Mouse (Mus musculus): ENCODE results near the gene Syce2. TPM values are rescaled to one million over a fixed set of nuclear protein-coding genes. Genes with fewer than 3 reads are reported as not detected.

Gene Syce2
- 5.5 TPM for total RNA-seq (2023)

DNA sequence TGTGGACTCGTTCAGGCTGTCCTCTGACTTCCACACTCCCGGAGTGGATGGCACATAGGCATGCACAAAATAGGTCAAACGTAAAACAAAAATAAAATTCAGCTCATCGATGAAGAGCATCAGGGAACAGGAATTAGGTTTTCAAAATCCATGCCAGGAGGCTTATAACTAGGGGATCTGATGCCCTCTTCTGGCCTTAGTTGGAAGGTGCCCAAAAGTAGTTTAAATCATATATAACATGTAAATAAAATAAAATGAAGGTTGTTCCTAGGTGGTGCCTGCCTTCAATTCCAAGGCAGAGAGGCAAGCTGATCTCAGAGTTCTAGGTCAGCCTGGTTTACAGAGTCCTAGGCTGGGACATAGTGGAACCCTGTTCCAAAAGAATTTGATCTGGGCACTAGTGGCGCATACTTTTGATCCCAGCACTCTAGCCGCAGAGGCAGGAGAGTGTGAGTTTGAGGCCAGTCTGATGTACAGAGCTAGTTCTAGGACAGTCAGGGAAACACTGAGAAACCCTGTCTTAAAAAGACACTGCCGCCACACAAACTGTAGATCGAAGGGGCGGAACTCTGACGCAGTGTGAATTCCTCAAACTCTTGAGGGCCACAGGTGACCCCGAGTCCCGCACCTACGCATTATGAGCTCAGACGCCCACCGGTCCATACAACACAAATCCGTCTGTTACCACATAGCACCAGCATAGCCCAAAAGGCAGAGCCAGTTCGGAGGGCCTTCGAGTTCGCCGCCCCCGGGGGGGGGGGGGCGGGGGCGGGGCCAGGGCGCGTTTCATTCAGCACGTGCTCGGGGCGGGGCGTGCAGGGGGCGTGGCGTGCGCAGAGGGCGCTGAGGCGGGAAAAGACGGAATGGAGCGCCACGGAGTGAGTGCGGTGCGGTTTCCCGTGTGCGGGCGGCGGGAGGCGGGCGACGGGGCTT is at the start of gene Syce2:
Gene Syce2 (plus strand): TSS at position 736 of the 933 bp plus-strand sequence.

DNA sequence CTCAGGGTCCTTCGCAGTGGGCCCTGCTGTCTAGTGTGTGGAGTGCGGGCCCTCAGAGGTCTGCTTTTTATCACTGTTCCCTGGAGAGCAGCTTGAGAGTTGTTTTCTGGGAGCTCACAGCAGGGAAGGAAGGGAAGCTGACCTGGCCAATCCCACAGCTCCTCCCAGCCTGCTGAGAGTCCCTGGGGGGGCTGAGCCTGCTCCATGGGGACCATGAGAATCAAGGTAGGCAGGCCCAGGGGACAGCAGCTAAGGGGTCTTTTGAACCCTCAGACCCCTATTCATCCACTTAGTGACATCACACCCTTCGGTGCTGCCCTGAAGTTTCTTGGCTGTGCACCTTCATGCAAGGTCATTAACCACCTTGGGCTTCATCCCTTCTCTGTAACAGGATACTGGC is 49.2 kb upstream of the Syce2 start, which contains the start of gene Dand5:
Gene Dand5 (minus strand): TSS at position 101 of the 400 bp plus-strand sequence.

DNA sequence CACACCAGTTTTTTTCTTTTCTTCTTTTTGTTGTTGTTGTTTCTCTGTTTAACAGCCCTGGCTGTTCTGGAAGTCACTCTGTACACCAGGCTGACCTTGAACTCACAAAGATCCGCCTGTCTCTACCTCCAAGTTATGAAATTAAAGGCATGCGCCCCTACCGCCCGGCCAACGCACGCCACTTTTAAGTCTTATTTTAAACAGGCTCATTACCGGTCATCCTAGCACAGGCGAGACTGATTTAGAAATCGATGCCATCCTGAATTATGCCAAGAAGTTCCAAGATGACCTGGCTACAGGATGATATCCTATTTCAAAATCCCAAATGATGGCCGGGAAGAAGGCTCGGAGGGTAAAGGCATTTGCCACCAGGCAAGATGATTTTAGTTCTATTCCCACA is 40.4 kb upstream of the Syce2 start, which contains the start of gene Gadd45gip1:
Gene Gadd45gip1 (plus strand): TSS at position 33 of the 400 bp plus-strand sequence.

DNA sequence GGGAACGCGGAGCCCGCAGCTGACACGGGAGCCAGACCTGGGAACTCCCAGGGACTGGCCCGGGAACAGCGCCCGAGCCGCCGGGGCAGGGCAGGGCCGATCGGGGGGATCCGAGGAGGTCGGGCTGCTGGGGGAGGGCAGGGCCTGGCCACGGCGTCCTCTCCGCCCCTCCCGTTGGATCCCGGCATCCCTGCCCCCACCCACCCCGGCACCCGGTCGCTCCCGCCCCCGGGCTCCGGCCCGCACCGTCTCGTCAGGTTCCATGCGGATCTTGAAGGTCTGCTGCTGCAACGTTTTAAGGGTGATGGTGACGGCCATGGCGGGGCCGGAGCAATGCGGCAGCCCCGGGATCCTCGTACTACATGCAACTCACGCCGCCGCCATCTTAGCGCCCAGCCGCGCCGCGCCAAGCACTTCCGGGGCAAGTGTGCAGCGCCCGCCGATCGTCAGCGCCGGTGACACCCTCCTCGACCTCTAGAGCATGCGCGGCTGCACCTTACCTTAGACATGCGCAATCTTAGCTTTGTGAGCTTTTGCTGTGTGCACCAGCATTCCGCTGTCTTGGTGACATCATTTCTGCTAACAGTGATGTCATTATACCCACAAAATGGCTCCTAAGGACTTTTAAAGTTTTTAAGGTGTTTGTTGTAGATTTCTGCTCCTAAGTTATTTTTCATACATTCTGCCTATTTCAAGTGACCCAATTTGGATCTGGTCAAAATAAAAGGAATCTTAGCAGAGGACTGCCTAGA is 31.5 kb upstream of the Syce2 start, which contains the start of gene Rad23a:
Gene Rad23a (minus strand): TSS at position 418 of the 752 bp plus-strand sequence.

DNA sequence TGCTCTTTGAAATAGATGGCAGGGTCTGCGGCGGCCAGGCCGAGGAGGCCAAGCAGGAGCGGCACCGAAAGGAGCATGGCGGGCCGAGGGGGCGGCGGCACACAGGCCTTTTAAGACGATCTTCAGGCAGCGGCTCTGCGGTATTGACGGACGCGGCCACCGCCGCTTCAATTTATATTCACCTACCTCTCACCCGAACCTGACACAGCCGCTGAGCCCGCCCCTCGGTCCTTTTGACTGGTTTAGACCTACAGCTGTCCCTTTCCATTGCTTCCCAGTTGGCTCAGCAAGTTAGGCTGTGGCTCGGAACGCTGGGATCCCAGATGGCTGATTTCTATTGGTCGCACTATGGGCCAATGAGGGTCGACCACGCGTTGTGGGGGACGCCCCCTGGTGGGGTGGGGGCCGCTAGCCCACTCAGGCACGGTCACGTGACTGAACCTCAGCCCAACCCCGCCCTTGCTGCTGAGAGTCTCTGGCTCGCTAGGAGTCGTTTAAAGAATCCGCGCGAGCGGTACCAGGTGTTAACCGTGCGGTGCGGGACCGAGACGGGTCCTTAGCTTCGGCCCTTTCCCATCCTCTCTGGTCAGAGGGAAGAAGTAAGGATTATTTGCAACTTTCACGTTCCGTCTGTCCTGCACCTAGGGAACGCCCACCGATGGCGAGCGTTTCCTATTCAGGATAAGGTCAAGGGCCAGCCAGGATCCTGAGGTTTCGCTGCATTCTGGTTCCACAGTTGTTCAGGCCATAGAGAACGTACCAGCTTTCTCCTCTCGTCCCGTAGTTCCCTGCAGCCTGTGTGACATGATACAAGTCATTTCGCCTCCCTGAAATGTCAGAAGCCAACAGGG is 25.0 kb upstream of the Syce2 start, which contains the start of gene Calr:
Gene Calr (minus strand): TSS at position 213 of the 851 bp plus-strand sequence.

DNA sequence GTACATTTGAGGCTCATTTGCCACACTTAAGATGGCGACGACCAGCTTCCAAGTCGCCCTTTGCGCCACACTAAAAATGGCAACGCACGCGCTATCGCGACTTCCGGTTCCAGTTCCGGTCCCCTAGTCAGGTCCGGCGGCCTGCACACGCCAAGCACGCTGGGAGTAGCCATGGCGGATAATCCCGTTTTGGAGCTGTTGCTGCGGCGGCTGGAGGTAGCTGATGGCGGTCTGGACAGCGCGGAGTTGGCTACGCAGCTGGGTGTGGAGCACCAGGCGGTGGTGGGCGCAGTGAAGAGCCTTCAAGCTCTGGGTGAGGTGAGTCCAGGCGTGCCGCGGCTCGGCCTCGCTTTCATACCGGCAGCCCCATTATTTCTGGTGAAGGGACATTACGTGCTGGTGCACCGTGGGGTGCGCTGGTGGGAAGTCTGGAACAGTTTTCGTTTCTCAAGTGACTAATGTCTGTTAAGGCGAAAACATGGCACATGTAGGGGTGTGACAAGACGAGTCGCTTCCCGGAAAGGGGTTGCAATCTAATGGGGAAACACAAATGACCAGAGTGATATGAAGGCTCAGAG is 15.0 kb upstream of the Syce2 start, which contains the start of gene Farsa:
Gene Farsa (plus strand): TSS at position 126 of the 578 bp plus-strand sequence.

DNA sequence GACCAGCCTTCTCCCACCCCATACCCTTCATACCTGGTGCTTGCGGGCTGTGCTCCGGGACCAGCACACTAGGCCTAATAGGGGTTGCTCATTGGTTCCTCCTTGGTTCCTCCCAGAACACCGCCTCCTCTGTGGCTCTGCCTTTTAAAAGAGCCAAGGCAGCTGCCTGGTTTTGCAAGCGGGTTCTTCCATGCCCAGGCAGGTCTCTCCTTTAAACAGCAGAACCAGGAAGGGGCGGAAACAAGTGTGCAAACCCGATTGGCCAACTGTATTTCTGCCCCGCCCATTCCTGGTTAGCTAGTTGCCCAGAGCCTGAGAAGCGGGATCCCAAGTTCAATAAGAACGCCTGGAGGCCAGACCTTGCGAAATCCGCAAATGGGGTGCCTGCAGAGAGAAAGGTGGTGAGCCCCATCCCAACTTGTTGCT is 21.8 kb downstream of the Syce2 start, which contains the start of gene Gcdh:
Gene Gcdh (minus strand): TSS at position 213 of the 426 bp plus-strand sequence.

DNA sequence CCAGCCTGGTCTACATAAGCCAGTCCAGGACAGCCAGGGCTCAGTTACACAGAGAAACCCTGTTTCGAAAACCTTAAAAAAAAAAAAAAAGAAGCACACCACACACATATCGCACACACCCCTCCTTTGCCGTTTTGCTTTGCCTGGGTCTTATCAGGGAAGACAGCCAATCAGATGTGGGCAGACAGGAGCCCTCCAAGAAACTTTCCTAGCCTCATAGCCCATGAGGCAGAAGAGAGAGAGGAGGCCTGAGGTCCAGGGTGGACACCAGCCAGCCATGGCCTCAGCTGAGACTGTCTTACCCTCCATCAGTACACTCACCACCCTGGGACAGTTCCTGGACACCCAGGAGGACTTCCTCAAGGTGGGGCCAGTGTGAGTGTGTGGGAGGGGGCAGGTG is 29.8 kb downstream of the Syce2 start, which contains the start of gene Klf1:
Gene Klf1 (plus strand): TSS at position 177 of the 400 bp plus-strand sequence.

DNA sequence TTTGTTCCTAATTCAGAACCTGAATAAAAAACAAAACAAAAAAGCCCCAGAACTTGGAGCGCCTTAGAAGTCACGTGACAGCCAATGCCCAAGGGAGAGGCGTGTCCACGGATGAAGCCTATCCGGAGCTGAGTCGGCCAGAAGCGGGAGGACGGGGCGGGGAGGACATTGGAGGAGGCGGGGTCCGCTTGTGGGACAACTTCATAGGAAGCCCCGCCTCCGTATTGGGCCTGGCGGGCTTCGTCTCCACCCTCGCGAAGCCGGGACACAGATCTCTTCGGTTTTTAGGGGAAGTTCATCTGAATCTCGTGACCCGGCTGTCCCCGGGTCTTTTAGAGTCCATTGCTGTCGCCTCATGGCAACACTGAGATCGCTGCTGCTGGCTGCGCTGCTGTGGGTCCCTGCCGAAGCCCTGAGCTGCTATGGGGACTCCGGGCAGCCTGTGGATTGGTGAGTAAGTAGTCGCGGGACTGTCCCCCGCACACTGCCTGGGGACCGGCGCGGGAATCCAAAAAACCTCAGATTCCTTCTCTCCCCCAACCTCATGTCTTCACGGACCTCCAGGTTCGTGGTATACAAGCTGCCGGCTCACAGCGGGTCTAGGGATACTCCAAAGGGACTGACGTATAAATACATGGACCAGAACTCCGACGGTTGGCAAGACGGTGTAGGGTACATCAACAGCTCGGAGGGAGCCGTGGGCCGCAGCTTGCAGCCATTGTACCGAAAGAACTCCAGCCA is 36.7 kb downstream of the Syce2 start, which contains the start of gene Dnase2a:
Gene Dnase2a (plus strand): TSS at position 140 of the 741 bp plus-strand sequence.

DNA sequence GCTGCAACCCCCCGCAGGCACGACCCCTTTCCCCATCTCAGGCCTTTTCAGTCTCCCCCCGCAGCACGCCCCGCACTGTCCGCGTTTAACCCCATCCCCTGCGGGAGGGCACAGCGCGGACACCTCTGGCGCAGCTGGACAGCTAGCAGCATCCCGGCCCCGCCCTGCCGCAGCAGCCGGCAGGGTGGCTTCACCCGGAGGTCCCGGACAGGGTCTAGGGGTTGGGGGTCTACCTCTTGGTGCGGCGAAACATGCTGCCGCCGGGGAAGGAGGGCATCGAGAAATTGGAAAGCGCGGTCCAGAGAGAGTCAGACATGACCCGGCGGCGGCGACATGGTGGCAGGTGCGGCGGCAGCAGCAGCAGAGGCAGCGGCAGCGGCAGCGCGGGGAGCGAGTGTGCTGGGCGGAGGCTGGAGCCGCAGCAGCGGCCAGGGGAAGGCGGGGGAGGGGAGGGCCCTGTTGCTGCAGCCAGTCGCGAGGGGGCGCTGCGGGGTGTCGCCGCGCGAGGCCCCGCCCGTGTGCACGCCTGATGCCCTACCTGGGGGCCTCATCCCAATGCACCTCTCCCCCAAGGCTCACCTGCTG is 65.1 kb downstream of the Syce2 start, which contains the start of gene Mast1:
Gene Mast1 (minus strand): TSS at position 398 of the 585 bp plus-strand sequence.

Other genes with a start within 250 kb of the Syce2 start
- gene Ier2, start 209.3 kb upstream of the Syce2 start, total RNA-seq (2023): 269 TPM
- gene Trmt1, start 185.8 kb upstream of the Syce2 start, total RNA-seq (2023): 150 TPM
- 42.9 TPM for gene Nacc1, start 184.2 kb upstream of the Syce2 start, total RNA-seq (2023)
- gene Lyl1, start 170.7 kb upstream of the Syce2 start, total RNA-seq (2023): 3.7 TPM
- 13.1 TPM for gene G430095P16Rik, start 149.1 kb upstream of the Syce2 start, total RNA-seq (2023)
- 11.4 TPM for gene Nfix, start 71.8 kb upstream of the Syce2 start, total RNA-seq (2023)
- gene Dand5, start 49.3 kb upstream of the Syce2 start, total RNA-seq (2023): 4.1 TPM
- gene Gadd45gip1, start 40.6 kb upstream of the Syce2 start, total RNA-seq (2023): 16.4 TPM
- 61.8 TPM for gene Rad23a, start 31.4 kb upstream of the Syce2 start, total RNA-seq (2023)
- 437 TPM for gene Calr, start 25.2 kb upstream of the Syce2 start, total RNA-seq (2023)
- 69.8 TPM for gene Farsa, start 15.1 kb upstream of the Syce2 start, total RNA-seq (2023)
- 23.6 TPM for gene Gcdh, start 21.8 kb downstream of the Syce2 start, total RNA-seq (2023)
- not detected for gene Klf1, start 29.8 kb downstream of the Syce2 start, total RNA-seq (2023)
- 13.4 TPM for gene Dnase2a, start 36.4 kb downstream of the Syce2 start, total RNA-seq (2023)
- 0.41 TPM for gene Mast1, start 65.2 kb downstream of the Syce2 start, total RNA-seq (2023)
- not detected for gene Rtbdn, start 74.9 kb downstream of the Syce2 start, total RNA-seq (2023)
- not detected for gene Gm49661, start 97.3 kb downstream of the Syce2 start, total RNA-seq (2023)
- 60.2 TPM for gene Prdx2, start 97.5 kb downstream of the Syce2 start, total RNA-seq (2023)
- gene Rnaseh2a, start 97.7 kb downstream of the Syce2 start, total RNA-seq (2023): 43.4 TPM
- 1,875 TPM for gene Junb, start 106.6 kb downstream of the Syce2 start, total RNA-seq (2023)
- 3.1 TPM for gene Hook2, start 118.5 kb downstream of the Syce2 start, total RNA-seq (2023)
- not detected for gene Best2, start 142.4 kb downstream of the Syce2 start, total RNA-seq (2023)
- gene Asna1, start 153.2 kb downstream of the Syce2 start, total RNA-seq (2023): 56.3 TPM
- gene Trir, start 154.7 kb downstream of the Syce2 start, total RNA-seq (2023): 195 TPM
- gene Tnpo2, start 164.8 kb downstream of the Syce2 start, total RNA-seq (2023): 70.3 TPM
- 6.9 TPM for gene Fbxw9, start 187.9 kb downstream of the Syce2 start, total RNA-seq (2023)
- not detected for gene Gm5741, start 195.9 kb downstream of the Syce2 start, total RNA-seq (2023)
- 92.1 TPM for gene Dhps, start 199.6 kb downstream of the Syce2 start, total RNA-seq (2023)
- gene Wdr83os, start 208.6 kb downstream of the Syce2 start, total RNA-seq (2023): 63.3 TPM
- gene Wdr83, start 209.2 kb downstream of the Syce2 start, total RNA-seq (2023): 15.2 TPM
- gene Man2b1, start 211.2 kb downstream of the Syce2 start, total RNA-seq (2023): 114 TPM

All from CD4-positive naive resting alpha-beta T cell, adult 57 days (primary cell).